Mouse (Mus musculus) testis, adult 2 months (tissue): ENCODE measurements around the gene Taar4. TPM values are rescaled to one million over a fixed set of nuclear protein-coding genes. Genes with fewer than 3 reads are reported as not detected.

Experiments used
- H3K27ac ChIP-seq: fragments of 200-500 bp; 2 replicates; pipeline ENCODE4 v1.5.1; 2012; ENCODE audit warnings: low read depth, low read length; ENCODE audit not compliant: control insufficient read depth, insufficient read depth
- H3K27me3 ChIP-seq: fragments of 200-500 bp; 2 replicates; pipeline ENCODE4 v1.6.1; 2012; ENCODE audit warnings: mild to moderate bottlenecking, low read length, moderate library complexity; ENCODE audit not compliant: control insufficient read depth, insufficient read depth
- H3K36me3 ChIP-seq: fragments of 200-500 bp; 2 replicates; pipeline ENCODE4 v1.6.1; 2012; ENCODE audit warnings: mild to moderate bottlenecking, low read length; ENCODE audit not compliant: control insufficient read depth, insufficient read depth
- H3K4me1 ChIP-seq: fragments of 200-500 bp; 2 replicates; pipeline ENCODE4 v1.6.1; 2012; ENCODE audit warnings: low read length; ENCODE audit not compliant: control insufficient read depth, insufficient read depth
- H3K4me3 ChIP-seq: fragments of 200-500 bp; 2 replicates; pipeline ENCODE4 v1.5.1; 2012; ENCODE audit warnings: low read depth, mild to moderate bottlenecking, low read length, moderate library complexity, mixed read lengths; ENCODE audit not compliant: control insufficient read depth
- CTCF ChIP-seq: fragments of 200-500 bp; IDR thresholded peaks from 2 replicates; pipeline ENCODE4 v1.5.1; 2012; ENCODE audit warnings: low read depth, mild to moderate bottlenecking, inconsistent platforms, low read length, moderate library complexity; ENCODE audit not compliant: control insufficient read depth, insufficient read depth, insufficient replicate concordance
- POLR2A ChIP-seq: fragments of 200-500 bp; IDR thresholded peaks from 2 replicates; pipeline ENCODE4 v1.6.1; 2012; ENCODE audit warnings: low read depth, mild to moderate bottlenecking, inconsistent platforms, low read length, moderate library complexity; ENCODE audit not compliant: control insufficient read depth
- polyA plus RNA-seq: library from polyadenylated mRNA; depleted of rRNA; stranded (reverse); fragments of >200 nt; gene quantifications from 2 replicates; pipeline ENCODE4 v1.2.3, GENCODE M21; 2012; rRNA removed

The Taar4 gene
- polyA plus RNA-seq = not detected in 2 replicates

GRCm38 (mm10) chr10:23960444-23960915 is at the start of gene Taar4:
Gene Taar4, plus strand, starts transcription at chr10:23960494.
- Histone ChIP-seq H3K4me3 (no peak within 1 kb of the TSS), H3K36me3 (no peaks in the 10 kb centered on the region), H3K27ac (no peak within 1 kb of the TSS), H3K4me1 (no peaks in the 10 kb centered on the region), H3K27me3 (no peaks in the 10 kb centered on the region)
- no peak for TF ChIP-seq CTCF
- TF ChIP-seq POLR2A = no peak

GRCm38 (mm10) chr10:23920056-23920455 is 40.2 kb upstream of the Taar4 start, which contains the start of gene Taar1:
Gene Taar1, plus strand, starts transcription at chr10:23920356.
- Histone ChIP-seq H3K27me3 (no peaks in the 10 kb centered on the region), H3K4me1 (no peaks in the 10 kb centered on the region), H3K4me3 (no peak within 1 kb of the TSS), H3K36me3 (no peaks in the 10 kb centered on the region), H3K27ac (no peak within 1 kb of the TSS)
- TF ChIP-seq POLR2A = no peak
- no peak for TF ChIP-seq CTCF

- Histone ChIP-seq H3K36me3 (no peaks in the 10 kb centered on the region), H3K4me1 (no peaks in the 10 kb centered on the region), H3K27me3 (no peaks in the 10 kb centered on the region), H3K27ac (no peak overlapping the region), H3K4me3 (no peak overlapping the region)
- TF ChIP-seq CTCF (no peak), POLR2A (no peak)
Measured at GRCm38 (mm10) chr10:23922468-23922867, 37.8 kb upstream of the Taar4 start.

- H3K36me3 ChIP-seq = no peaks in the 10 kb centered on the region
- H3K27me3 ChIP-seq = no peaks in the 10 kb centered on the region
- H3K27ac ChIP-seq = no peak overlapping the region
- H3K4me1 ChIP-seq = no peaks in the 10 kb centered on the region
- no peak for TF ChIP-seq POLR2A
- TF ChIP-seq CTCF = no peak
- H3K4me3 ChIP-seq = no peak overlapping the region
Measured at GRCm38 (mm10) chr10:23923941-23924340, 36.4 kb upstream of the Taar4 start.

- H3K4me1 ChIP-seq = peaks cover 3% of the 10 kb centered on the region; the same call in 1 of the 2 replicates
- no peaks in the 10 kb centered on the region for H3K36me3 ChIP-seq
- no peaks in the 10 kb centered on the region for H3K27me3 ChIP-seq
- no peak overlapping the region for H3K27ac ChIP-seq
- no peak for TF ChIP-seq CTCF
- TF ChIP-seq POLR2A = no peak
- H3K4me3 ChIP-seq = no peak overlapping the region
Measured at GRCm38 (mm10) chr10:23937613-23938012, 22.7 kb upstream of the Taar4 start.

- no peak within 1 kb of the TSS for H3K4me3 ChIP-seq
- TF ChIP-seq CTCF (no peak), POLR2A (no peak)
- peaks cover 3% of the 10 kb centered on the region; the same call in 1 of the 2 replicates for H3K4me1 ChIP-seq
- no peak within 1 kb of the TSS for H3K27ac ChIP-seq
- H3K36me3 ChIP-seq = no peaks in the 10 kb centered on the region
- H3K27me3 ChIP-seq = no peaks in the 10 kb centered on the region
Measured at GRCm38 (mm10) chr10:23938312-23938711, 22.0 kb upstream of the Taar4 start, which contains the start of gene Taar2. Gene Taar2, plus strand, starts transcription at chr10:23938572.

GRCm38 (mm10) chr10:23942465-23942864 is 17.8 kb upstream of the Taar4 start:
- Histone ChIP-seq H3K36me3 (no peaks in the 10 kb centered on the region), H3K4me3 (no peak overlapping the region), H3K27me3 (no peaks in the 10 kb centered on the region), H3K4me1 (peaks cover 3% of the 10 kb centered on the region; the same call in 1 of the 2 replicates), H3K27ac (no peak overlapping the region)
- TF ChIP-seq CTCF (peak; percentile 68; the same call in 1 of the 2 replicates), POLR2A (no peak)
